Mouse (Mus musculus): ENCODE data around the gene Vav3.

Gene Vav3

GRCm38 (mm10) chr3:109683608-109684295 is 343.3 kb downstream of the Vav3 start:
- no peak for DNase-seq (ENCODE audit: low spot score in 2 of 2)

GRCm38 (mm10) chr3:109690566-109690965 is 350.1 kb downstream of the Vav3 start:
- DNase-seq (ENCODE audit: low spot score in 2 of 2), result no peak

- DNase-seq (ENCODE audit: low spot score in 2 of 2), result no peak
Observed at GRCm38 (mm10) chr3:109692613-109693012, 352.2 kb downstream of the Vav3 start.

GRCm38 (mm10) chr3:109701301-109701700 is 360.8 kb downstream of the Vav3 start:
- no peak for DNase-seq (ENCODE audit: low spot score in 2 of 2)

- DNase-seq (ENCODE audit: low spot score in 2 of 2), result no peak
Observed at GRCm38 (mm10) chr3:109707786-109708460, 367.5 kb downstream of the Vav3 start.

GRCm38 (mm10) chr3:109711751-109712150 is 371.3 kb downstream of the Vav3 start:
- DNase-seq (ENCODE audit: low spot score in 2 of 2), result no peak

GRCm38 (mm10) chr3:109714476-109714875 is 374.0 kb downstream of the Vav3 start:
- no peak for DNase-seq (ENCODE audit: low spot score in 2 of 2)

GRCm38 (mm10) chr3:109721753-109722152 is 381.3 kb downstream of the Vav3 start:
- no peak for DNase-seq (ENCODE audit: low spot score in 2 of 2)

- DNase-seq (ENCODE audit: low spot score in 2 of 2), result no peak
Observed at GRCm38 (mm10) chr3:109726776-109727175, 386.3 kb downstream of the Vav3 start.

GRCm38 (mm10) chr3:109731592-109732230 is 391.3 kb downstream of the Vav3 start:
- no peak for DNase-seq (ENCODE audit: low spot score in 2 of 2)

- DNase-seq (ENCODE audit: low spot score in 2 of 2), result peak; percentile 28 to 35
Observed at GRCm38 (mm10) chr3:109732327-109733182, 392.1 kb downstream of the Vav3 start.
